Mouse (Mus musculus) mouse embryonic stem cell (cell line): ENCODE measurements around the gene Chrm4.

ENCODE experiments used
- in situ Hi-C, 2 experiments: fragments of 300-500 bp; cut with MboI; formaldehyde crosslinking; loops; 1 replicate in 1 of 2; 3 replicates in 1 of 2; pipeline ENCODE4 v1.14.3; 2019 to 2020; ENCODE audit warnings: low sequenced_read_pairs in 2 of 2, low pct_unique_long_range_greater_than_20kb in 1 of 2, mixed read lengths in 1 of 2; ENCODE audit not compliant: unreplicated experiment in 1 of 2

Gene Chrm4

GRCm38 (mm10) chr2:91958049-91958448, 31.0 kb downstream of the Chrm4 start:
- in situ Hi-C loops: no loop called here

- in situ Hi-C loops: no loop called here
Observed at GRCm38 (mm10) chr2:91958701-91959457, 31.8 kb downstream of the Chrm4 start.

- in situ Hi-C loops: no loop called here
Observed at GRCm38 (mm10) chr2:91959544-91960410, 32.7 kb downstream of the Chrm4 start.

GRCm38 (mm10) chr2:91960459-91960858, 33.4 kb downstream of the Chrm4 start:
- in situ Hi-C loops: no loop called here

- in situ Hi-C loops: no loop called here
Observed at GRCm38 (mm10) chr2:91961901-91962761, 35.1 kb downstream of the Chrm4 start.

- in situ Hi-C loops: no loop called here
Observed at GRCm38 (mm10) chr2:91962864-91963401, 35.9 kb downstream of the Chrm4 start.

GRCm38 (mm10) chr2:91963443-91963932, 36.4 kb downstream of the Chrm4 start:
- in situ Hi-C loops: no loop called here

GRCm38 (mm10) chr2:91964610-91965204, 37.7 kb downstream of the Chrm4 start:
- in situ Hi-C loops: no loop called here

- in situ Hi-C loops: no loop called here
Observed at GRCm38 (mm10) chr2:91965417-91965816, 38.4 kb downstream of the Chrm4 start.

GRCm38 (mm10) chr2:91966367-91966766, 39.3 kb downstream of the Chrm4 start:
- in situ Hi-C loops: no loop called here

- in situ Hi-C loops: no loop called here
Observed at GRCm38 (mm10) chr2:91967962-91968361, 40.9 kb downstream of the Chrm4 start.

- in situ Hi-C loops: loop anchor here in 1 of 2 experiments (5.0 kb wide), 1 partner anchor 39 kb away; the partner anchor contains the start of gene Mdk
Observed at GRCm38 (mm10) chr2:91971231-91972097, 44.4 kb downstream of the Chrm4 start.

GRCm38 (mm10) chr2:91972121-91972566, 45.1 kb downstream of the Chrm4 start:
- in situ Hi-C loops: loop anchor here in 1 of 2 experiments (5.0 kb wide), 1 partner anchor 40 kb away; the partner anchor contains the start of gene Mdk

- in situ Hi-C loops: loop anchor here in 1 of 2 experiments (5.0 kb wide), 1 partner anchor 41 kb away; the partner anchor contains the start of gene Mdk
Observed at GRCm38 (mm10) chr2:91973416-91974135, 46.5 kb downstream of the Chrm4 start.

- in situ Hi-C loops: no loop called here
Observed at GRCm38 (mm10) chr2:91975581-91976541, 48.8 kb downstream of the Chrm4 start, which contains the start of gene Dgkz. TSS of gene Dgkz (minus strand) at chr2:91975864.
